8 mouse cellular contexts compared by ENCODE assay signal in the genomic region with DNA sequence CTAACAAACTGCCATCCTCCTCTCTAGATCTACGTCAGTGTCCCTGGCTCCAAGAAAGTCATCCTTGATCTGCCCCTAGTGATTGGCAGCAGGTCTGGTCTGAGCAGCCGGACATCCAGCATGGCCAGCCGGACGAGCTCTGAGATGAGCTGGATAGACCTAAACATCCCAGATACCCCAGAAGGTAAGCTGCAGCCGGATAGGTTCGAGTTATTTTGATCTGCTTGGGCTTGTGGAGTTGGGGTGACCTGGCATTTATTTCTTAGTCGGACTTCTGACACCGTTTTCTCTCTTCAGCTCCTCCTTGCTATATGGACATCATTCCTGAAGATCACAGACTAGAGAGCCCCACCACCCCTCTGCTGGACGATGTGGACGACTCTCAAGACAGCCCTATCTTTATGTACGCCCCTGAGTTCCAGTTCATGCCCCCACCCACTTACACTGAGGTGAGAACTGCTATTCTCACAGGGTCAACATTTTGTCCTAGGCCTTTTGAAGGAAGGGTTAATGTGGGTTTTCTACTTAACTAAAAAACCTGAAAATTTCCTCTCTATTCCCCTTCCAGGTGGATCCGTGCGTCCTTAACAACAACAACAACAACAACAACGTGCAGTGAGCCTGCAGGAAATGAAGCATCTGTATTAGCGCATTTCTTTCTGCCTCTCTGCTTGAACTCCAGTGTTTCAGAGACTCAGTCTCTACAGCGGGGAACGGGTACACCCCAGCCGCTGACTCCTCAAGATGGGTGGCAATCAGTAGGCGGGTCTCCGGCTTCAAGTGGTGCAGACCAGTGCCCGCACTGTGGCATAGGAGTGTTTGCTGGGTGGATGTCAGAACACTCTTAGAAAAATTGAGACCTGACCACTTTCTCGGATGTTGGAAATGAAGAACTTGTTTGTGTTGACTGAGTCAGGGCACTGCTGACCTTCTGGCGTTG. TPM values are rescaled to one million over a fixed set of nuclear protein-coding genes. Genes with fewer than 3 reads are reported as not detected.
DNase-seq lines count a peak whose midpoint lies in the region; ATAC-seq and TF ChIP-seq lines count a peak whose summit lies in the region.

No protein-coding gene starts in this region.

- TF ChIP-seq CTCF in lung, postnatal 0 days (IDR thresholded peaks at IDR 0.05) = no peak

- 76% methylated on average over 23 of the region's 23 CpGs for WGBS in embryonic facial prominence, embryonic 15.5 days
- 87% methylated on average over 23 of the region's 23 CpGs for WGBS in hindbrain, embryonic 14.5 days
- 29% methylated on average over 23 of the region's 23 CpGs for WGBS in lung, postnatal 0 days

- H3K9ac ChIP-seq in embryonic facial prominence, embryonic 15.5 days = peak overlapping the region; percentile 10; the same call in 1 of the 2 replicates
- H3K9ac ChIP-seq in hindbrain, embryonic 14.5 days = peak overlapping the region; percentile 61
- H3K9ac ChIP-seq in lung, postnatal 0 days (replicated peaks; ENCODE audit: low read depth) = peak overlapping the region; percentile 100

- TF ChIP-seq EP300 in lung, postnatal 0 days (IDR thresholded peaks at IDR 0.05) = no peak

- no peaks in the 10 kb centered on the region for H3K9me3 ChIP-seq in embryonic facial prominence, embryonic 15.5 days (replicated peaks)
- no peaks in the 10 kb centered on the region for H3K9me3 ChIP-seq in hindbrain, embryonic 14.5 days (ENCODE audit: control insufficient read depth, low read length)
- H3K9me3 ChIP-seq in lung, postnatal 0 days (ENCODE audit: low read length) = no peaks in the 10 kb centered on the region

- peak; percentile 61 for DNase-seq in gastrocnemius, adult 18-20 months (ENCODE audit: low spot score)
- no peak for DNase-seq in gastrocnemius, postnatal 14 days
- DNase-seq in hindbrain, embryonic 14.5 days (ENCODE audit: low spot score) = no peak
- peak; percentile 56 for DNase-seq in lung, postnatal 0 days (ENCODE audit: low spot score)
- no peak for DNase-seq in cerebellum, adult 9-11 months
- no peak for DNase-seq in urinary bladder, postnatal 10 days (ENCODE audit: low spot score)
- no peak for DNase-seq in retina, embryonic 14.5 days (ENCODE audit: low spot score)

- H3K36me3 ChIP-seq in embryonic facial prominence, embryonic 15.5 days = peaks cover 21% of the 10 kb centered on the region
- peaks cover 21% of the 10 kb centered on the region for H3K36me3 ChIP-seq in hindbrain, embryonic 14.5 days (replicated peaks; ENCODE audit: control insufficient read depth, insufficient read depth)
- peaks cover 29% of the 10 kb centered on the region for H3K36me3 ChIP-seq in lung, postnatal 0 days (ENCODE audit: insufficient read depth, low read length)

- no peaks in the 10 kb centered on the region for H3K27me3 ChIP-seq in embryonic facial prominence, embryonic 15.5 days
- no peaks in the 10 kb centered on the region for H3K27me3 ChIP-seq in hindbrain, embryonic 14.5 days (ENCODE audit: control insufficient read depth, insufficient read depth, low read length)
- H3K27me3 ChIP-seq in lung, postnatal 0 days (replicated peaks; ENCODE audit: insufficient read depth, low read length) = no peaks in the 10 kb centered on the region

- peak overlapping the region; percentile 78 for H3K4me3 ChIP-seq in embryonic facial prominence, embryonic 15.5 days (replicated peaks)
- H3K4me3 ChIP-seq in hindbrain, embryonic 14.5 days (replicated peaks; ENCODE audit: low read length) = peak overlapping the region; percentile 64
- H3K4me3 ChIP-seq in lung, postnatal 0 days (ENCODE audit: low read depth, low read length) = peak overlapping the region; percentile 90

- intact Hi-C loops in gastrocnemius, postnatal 14 days (cut with DNase I; ENCODE audit: low total_unique reads) = no loop called here

- peaks cover 59% of the 10 kb centered on the region for H3K4me1 ChIP-seq in embryonic facial prominence, embryonic 15.5 days
- peaks cover 44% of the 10 kb centered on the region for H3K4me1 ChIP-seq in hindbrain, embryonic 14.5 days (replicated peaks; ENCODE audit: control insufficient read depth, insufficient read depth, low read length)
- peaks cover 16% of the 10 kb centered on the region; the same call in 1 of the 2 replicates for H3K4me1 ChIP-seq in lung, postnatal 0 days (ENCODE audit: insufficient read depth, low read depth, low read length)

- H3K27ac ChIP-seq in embryonic facial prominence, embryonic 15.5 days (replicated peaks) = peak overlapping the region; percentile 39; the same call in 1 of the 2 replicates
- no peak overlapping the region for H3K27ac ChIP-seq in hindbrain, embryonic 14.5 days
- peak overlapping the region; percentile 99 for H3K27ac ChIP-seq in lung, postnatal 0 days (ENCODE audit: low read length)

- ATAC-seq in embryonic facial prominence, embryonic 15.5 days (ENCODE audit: insufficient number of reproducible peaks, low FRiP score, low TSS enrichment, low read depth) = no peak
- no peak for ATAC-seq in hindbrain, embryonic 14.5 days (ENCODE audit: low FRiP score)
- ATAC-seq in lung, postnatal 0 days = no peak

- peak overlapping the region; percentile 73 for H3K4me2 ChIP-seq in embryonic facial prominence, embryonic 15.5 days (replicated peaks)
- H3K4me2 ChIP-seq in hindbrain, embryonic 14.5 days (replicated peaks) = peak overlapping the region; percentile 85
- peak overlapping the region; percentile 62 for H3K4me2 ChIP-seq in lung, postnatal 0 days (replicated peaks; ENCODE audit: low read depth, low read length)

RNA-seq across cellular contexts. Expression of gene Txnip, which starts 2.4 kb away (rescaled TPM):
- total RNA-seq in gastrocnemius, adult 18-20 months (2021) = 100 to 1,000 TPM; 344 to 646 TPM
- 100 to 1,000 TPM; 288 to 458 TPM for total RNA-seq in gastrocnemius, postnatal 14 days (2021)
- 179 and 184 TPM in 2 replicates for polyA plus RNA-seq in embryonic facial prominence, embryonic 15.5 days (2015; fragmentation: Nextera tagmentation; extraction: Ambion mirVana)
- polyA plus RNA-seq in hindbrain, embryonic 14.5 days (2014; fragmentation: Nextera tagmentation; extraction: Ambion mirVana) = 53.2 and 71.4 TPM in 2 replicates
- polyA plus RNA-seq in lung, postnatal 0 days (2015; fragmentation: Nextera tagmentation; extraction: Ambion mirVana) = 468 and 502 TPM in 2 replicates

RNA-seq across cellular contexts. Expression of gene Gm16253, which starts 16.6 kb away (rescaled TPM):
- total RNA-seq in gastrocnemius, adult 18-20 months (2021) = 1 to 10 TPM; 1.2 to 2.0 TPM
- total RNA-seq in gastrocnemius, postnatal 14 days (2021) = 1 to 10 TPM; 1.2 to 1.5 TPM
- polyA plus RNA-seq in embryonic facial prominence, embryonic 15.5 days (2015; fragmentation: Nextera tagmentation; extraction: Ambion mirVana) = 1.5 and 2.0 TPM in 2 replicates
- polyA plus RNA-seq in hindbrain, embryonic 14.5 days (2014; fragmentation: Nextera tagmentation; extraction: Ambion mirVana) = 0.39 TPM in 1 of 2 replicates, not detected in the other
- 0.73 and 0.78 TPM in 2 replicates for polyA plus RNA-seq in lung, postnatal 0 days (2015; fragmentation: Nextera tagmentation; extraction: Ambion mirVana)

RNA-seq across cellular contexts. Expression of gene Polr3gl, which starts 33.8 kb away (rescaled TPM):
- total RNA-seq in gastrocnemius, adult 18-20 months (2021) = 10 to 100 TPM; 44.0 to 56.1 TPM
- 10 to 100 TPM; 30.3 to 34.0 TPM for total RNA-seq in gastrocnemius, postnatal 14 days (2021)
- polyA plus RNA-seq in embryonic facial prominence, embryonic 15.5 days (2015; fragmentation: Nextera tagmentation; extraction: Ambion mirVana) = 43.6 and 48.5 TPM in 2 replicates
- 11.0 and 18.5 TPM in 2 replicates for polyA plus RNA-seq in hindbrain, embryonic 14.5 days (2014; fragmentation: Nextera tagmentation; extraction: Ambion mirVana)
- 36.7 and 43.2 TPM in 2 replicates for polyA plus RNA-seq in lung, postnatal 0 days (2015; fragmentation: Nextera tagmentation; extraction: Ambion mirVana)

RNA-seq across cellular contexts. Expression of gene Hfe2, which starts 35.2 kb away (rescaled TPM):
- total RNA-seq in gastrocnemius, adult 18-20 months (2021) = 100 to 1,000 TPM; 622 to 636 TPM
- total RNA-seq in gastrocnemius, postnatal 14 days (2021) = 100 to 1,000 TPM; 460 to 465 TPM
- polyA plus RNA-seq in embryonic facial prominence, embryonic 15.5 days (2015; fragmentation: Nextera tagmentation; extraction: Ambion mirVana) = 12.4 and 16.1 TPM in 2 replicates
- polyA plus RNA-seq in hindbrain, embryonic 14.5 days (2014; fragmentation: Nextera tagmentation; extraction: Ambion mirVana) = 1.9 and 2.1 TPM in 2 replicates
- polyA plus RNA-seq in lung, postnatal 0 days (2015; fragmentation: Nextera tagmentation; extraction: Ambion mirVana) = 0.27 and 0.35 TPM in 2 replicates

RNA-seq across cellular contexts. Expression of gene Ankrd34a, which starts 36.3 kb away (rescaled TPM):
- 1 to 10 TPM; 1.0 to 1.7 TPM for total RNA-seq in gastrocnemius, adult 18-20 months (2021)
- total RNA-seq in gastrocnemius, postnatal 14 days (2021) = 1 to 10 TPM in 1 of 2 experiments, under 1 TPM in 1; 0.66 to 1.9 TPM
- 2.2 and 3.0 TPM in 2 replicates for polyA plus RNA-seq in embryonic facial prominence, embryonic 15.5 days (2015; fragmentation: Nextera tagmentation; extraction: Ambion mirVana)
- polyA plus RNA-seq in hindbrain, embryonic 14.5 days (2014; fragmentation: Nextera tagmentation; extraction: Ambion mirVana) = 17.5 and 22.3 TPM in 2 replicates
- polyA plus RNA-seq in lung, postnatal 0 days (2015; fragmentation: Nextera tagmentation; extraction: Ambion mirVana) = 0.18 and 0.37 TPM in 2 replicates

Comparison
In these comparisons a context has a peak if more than half of its experiments do, and no peak if none do; other contexts are left out.
1. DNase-seq: peak in gastrocnemius, adult 18-20 months (single experiment) and lung, postnatal 0 days (single experiment); none in gastrocnemius, postnatal 14 days (single experiment), hindbrain, embryonic 14.5 days (single experiment), cerebellum, adult 9-11 months (single experiment), urinary bladder, postnatal 10 days (single experiment) and retina, embryonic 14.5 days (single experiment).
2. H3K9ac ChIP-seq: peak in every context shown above with its lines; median percentile 100 in lung, postnatal 0 days; 61 in hindbrain, embryonic 14.5 days; 10 in embryonic facial prominence, embryonic 15.5 days.
3. Peak in every context shown above with its lines, with median percentiles within 50 percentile points of each other: H3K4me2 ChIP-seq and H3K4me3 ChIP-seq.